Mouse (Mus musculus) limb, embryonic 10.5 days (tissue): ENCODE data around the gene Tcf25. TPM values are rescaled to one million over a fixed set of nuclear protein-coding genes. Genes with fewer than 3 reads are reported as not detected.
"Not testable (repeated sequence)": the region's sequence is repeated elsewhere in the genome, so short reads cannot be mapped to it uniquely, and the experiment has no call there.

Experiments used
- DNase-seq: peaks from one replicate; pipeline ENCODE4 v3.0.0-alpha.2; 2017; ENCODE audit warnings: low spot score
- H3K27ac ChIP-seq: fragments of 300-500 bp; sonication (generic); 2 replicates; pipeline ENCODE4 v1.5.1; 2016; ENCODE audit warnings: mild to moderate bottlenecking
- H3K27me3 ChIP-seq: fragments of 300-500 bp; sonication (generic); 2 replicates; pipeline ENCODE4 v1.6.1; 2016; ENCODE audit warnings: low read depth, mild to moderate bottlenecking; ENCODE audit not compliant: poor library complexity, severe bottlenecking
- H3K36me3 ChIP-seq: fragments of 300-500 bp; sonication (generic); 2 replicates; pipeline ENCODE4 v1.6.1; 2016; ENCODE audit warnings: mild to moderate bottlenecking, moderate library complexity
- H3K4me1 ChIP-seq: fragments of 300-500 bp; sonication (generic); 2 replicates; pipeline ENCODE4 v1.6.1; 2016
- H3K4me3 ChIP-seq: fragments of 300-500 bp; sonication (generic); 2 replicates; pipeline ENCODE4 v1.5.1; 2016; ENCODE audit warnings: mild to moderate bottlenecking, moderate library complexity
- H3K9me3 ChIP-seq: fragments of 300-500 bp; sonication (generic); replicated peaks from 2 replicates; pipeline ENCODE4 v1.6.1; 2016; ENCODE audit warnings: mild to moderate bottlenecking
- WGBS: fragments of 180-500 bp; shearing (Covaris S2); methylation state at CpG from one replicate; pipeline ENCODE4 v1.1.7; 2016; 5-methylcytosine and 5-hydroxymethylcytosine counted together
- polyA plus RNA-seq: library from polyadenylated mRNA; unstranded; fragments of >200 nt; fragmentation: Nextera tagmentation; extraction: Ambion mirVana; gene quantifications from 2 replicates; pipeline ENCODE4 v1.2.1, GENCODE M21; 2016

Gene Tcf25
- polyA plus RNA-seq, 1 experiment from 2014 or later: 138 TPM

DNA sequence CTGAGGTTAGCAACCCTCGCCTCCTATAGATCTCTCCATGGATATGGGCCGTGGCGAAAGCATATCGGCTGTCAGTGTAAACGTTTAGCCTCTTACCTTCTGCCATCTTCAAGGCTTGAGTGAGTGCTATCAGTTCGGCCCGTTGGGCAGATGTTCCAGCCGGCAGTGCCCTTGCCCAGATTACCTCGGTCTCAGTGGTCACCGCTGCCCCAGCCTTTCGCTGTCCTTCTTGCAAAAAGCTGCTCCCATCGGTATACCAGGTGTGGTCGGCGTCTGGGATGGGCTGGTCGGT, 56.1 kb downstream of the Tcf25 start:
- not testable (repeated sequence) for H3K27me3 ChIP-seq, H3K36me3 ChIP-seq, H3K4me3 ChIP-seq, DNase-seq, H3K4me1 ChIP-seq, H3K27ac ChIP-seq
- 96% methylated on average over 15 of the region's 15 CpGs for WGBS
- peaks cover 42% of the 10 kb centered on the region for H3K9me3 ChIP-seq

DNA sequence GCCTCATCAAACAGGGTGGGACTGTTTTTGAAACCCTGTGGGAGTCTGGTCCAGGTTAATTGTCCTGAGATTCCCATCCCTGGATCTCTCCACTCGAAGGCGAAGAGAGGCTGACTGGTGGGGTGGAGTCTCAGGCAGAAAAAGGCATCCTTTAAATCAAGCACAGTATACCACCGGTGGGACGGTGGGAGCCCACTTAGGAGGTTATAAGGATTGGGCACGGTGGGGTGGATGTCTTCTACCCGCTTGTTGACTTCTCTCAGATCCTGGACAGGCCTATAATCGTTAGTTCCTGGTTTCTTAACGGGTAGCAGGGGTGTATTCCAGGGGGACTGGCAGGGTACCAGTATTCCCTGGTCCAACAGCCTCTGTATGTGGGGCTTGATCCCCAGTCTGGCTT, 57.4 kb downstream of the Tcf25 start:
- not testable (repeated sequence) for H3K27ac ChIP-seq, DNase-seq, H3K36me3 ChIP-seq, H3K4me3 ChIP-seq, H3K4me1 ChIP-seq, H3K27me3 ChIP-seq
- WGBS: 90% methylated on average over 8 of the region's 8 CpGs
- H3K9me3 ChIP-seq: peaks cover 42% of the 10 kb centered on the region

DNA sequence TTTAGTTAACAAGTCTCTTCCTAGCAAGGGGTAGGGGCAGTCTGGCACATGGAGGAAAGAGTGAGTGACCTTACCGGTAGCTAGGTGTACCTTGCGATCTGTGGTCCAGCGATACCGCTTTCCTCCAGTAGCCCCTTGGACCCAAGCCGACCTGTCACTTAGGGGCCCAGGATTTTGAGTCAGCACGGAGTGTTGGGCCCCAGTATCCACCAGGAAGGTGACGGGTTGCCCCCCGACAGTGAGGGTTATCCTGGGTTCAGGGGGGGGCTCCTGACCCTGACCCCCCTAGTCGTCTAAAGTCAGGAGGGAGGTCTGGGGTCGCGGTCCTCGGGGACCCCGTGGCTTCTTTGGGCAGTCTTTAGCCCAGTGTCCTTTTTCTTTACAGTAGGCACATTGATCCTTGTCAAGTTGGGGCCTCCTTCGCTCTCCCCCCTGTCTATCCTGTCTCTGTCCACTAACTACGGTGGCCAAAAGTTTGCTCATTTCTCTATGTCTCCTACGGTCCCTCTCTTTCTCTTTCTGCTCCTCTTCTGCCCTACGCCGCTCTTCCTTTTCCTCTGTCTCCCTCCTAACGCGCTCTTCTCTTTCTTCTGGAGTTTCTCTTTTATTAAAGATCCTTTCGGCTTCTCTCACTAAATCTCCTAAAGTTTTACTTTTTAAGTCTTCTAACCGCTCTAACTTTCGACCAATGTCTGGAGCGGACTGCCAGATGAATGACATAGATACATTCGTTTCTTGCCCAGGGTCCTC, 58.2 kb downstream of the Tcf25 start:
- Histone ChIP-seq H3K36me3 (no peaks in the 10 kb centered on the region), H3K9me3 (peaks cover 42% of the 10 kb centered on the region)
- 97% methylated on average over 25 of the region's 25 CpGs for WGBS

DNA sequence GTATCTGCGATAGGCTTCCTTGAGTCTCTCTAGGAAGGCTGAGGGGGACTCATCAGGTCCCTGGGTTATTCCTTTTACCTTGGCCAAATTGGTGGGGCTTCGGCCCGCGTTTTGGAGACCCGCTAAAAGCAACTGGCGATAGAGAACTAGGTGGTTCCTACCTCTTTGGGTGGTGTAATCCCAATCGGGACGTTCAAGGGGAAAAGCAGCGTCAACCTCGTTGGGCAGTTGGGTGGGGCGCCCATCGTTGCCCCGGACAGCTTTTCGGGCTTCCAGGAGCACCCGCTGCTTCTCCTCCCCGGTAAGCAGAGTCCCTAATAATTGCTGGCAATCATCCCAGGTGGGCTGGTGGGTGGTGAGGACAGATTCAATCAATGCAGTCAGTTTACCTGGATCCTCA, 58.8 kb downstream of the Tcf25 start:
- H3K27me3 ChIP-seq: no peaks in the 10 kb centered on the region
- no peak overlapping the region for H3K4me3 ChIP-seq
- no peaks in the 10 kb centered on the region for H3K4me1 ChIP-seq
- WGBS: 95% methylated on average over 16 of the region's 16 CpGs
- no peak for DNase-seq
- peaks cover 36% of the 10 kb centered on the region for H3K9me3 ChIP-seq
- no peak overlapping the region for H3K27ac ChIP-seq
- H3K36me3 ChIP-seq: no peaks in the 10 kb centered on the region

More for the DNA sequence above, 58.2 kb downstream of the Tcf25 start:
- Histone ChIP-seq H3K4me1 (no peaks in the 10 kb centered on the region), H3K27me3 (no peaks in the 10 kb centered on the region), H3K4me3 (no peak overlapping the region), H3K27ac (no peak overlapping the region)
- DNase-seq: no peak

DNA sequence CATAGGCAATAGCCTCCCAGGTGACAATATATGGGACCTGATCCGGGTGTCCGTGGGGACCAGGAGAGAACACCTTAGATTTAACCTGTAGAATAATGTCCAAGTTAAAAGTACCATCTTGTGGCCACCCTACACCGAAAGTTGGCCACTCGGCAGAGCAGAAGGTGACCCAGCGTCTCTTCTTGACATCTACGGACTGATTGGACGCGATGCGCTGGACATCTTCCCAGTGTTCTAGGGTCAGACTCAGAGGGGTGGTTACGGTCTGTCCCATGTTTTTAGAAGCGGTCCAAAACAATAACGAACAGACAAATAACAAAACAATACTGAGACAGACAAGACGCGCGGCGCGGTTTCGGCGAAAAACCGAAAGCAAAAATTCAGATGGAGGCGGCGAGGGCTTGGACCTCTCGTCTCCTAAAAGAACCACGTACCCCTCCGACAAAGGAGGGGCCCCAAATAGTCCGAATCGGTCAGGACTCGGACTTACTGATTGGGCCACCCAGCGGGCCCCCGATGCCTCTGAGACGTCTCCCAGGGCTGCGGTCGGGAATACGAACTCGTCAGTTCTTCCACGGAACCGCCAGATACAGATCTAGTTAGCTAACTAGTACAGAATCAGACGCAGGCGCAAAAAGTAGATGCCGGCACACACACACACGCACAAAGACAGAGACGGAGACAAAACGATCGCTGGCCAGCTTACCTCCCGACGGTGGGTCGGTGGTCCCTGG, 59.9 kb downstream of the Tcf25 start:
- H3K27me3 ChIP-seq, DNase-seq, H3K4me1 ChIP-seq, H3K27ac ChIP-seq, H3K4me3 ChIP-seq, H3K36me3 ChIP-seq: not testable (repeated sequence)
- peaks cover 26% of the 10 kb centered on the region for H3K9me3 ChIP-seq
- 97% methylated on average over 47 of the region's 47 CpGs for WGBS

DNA sequence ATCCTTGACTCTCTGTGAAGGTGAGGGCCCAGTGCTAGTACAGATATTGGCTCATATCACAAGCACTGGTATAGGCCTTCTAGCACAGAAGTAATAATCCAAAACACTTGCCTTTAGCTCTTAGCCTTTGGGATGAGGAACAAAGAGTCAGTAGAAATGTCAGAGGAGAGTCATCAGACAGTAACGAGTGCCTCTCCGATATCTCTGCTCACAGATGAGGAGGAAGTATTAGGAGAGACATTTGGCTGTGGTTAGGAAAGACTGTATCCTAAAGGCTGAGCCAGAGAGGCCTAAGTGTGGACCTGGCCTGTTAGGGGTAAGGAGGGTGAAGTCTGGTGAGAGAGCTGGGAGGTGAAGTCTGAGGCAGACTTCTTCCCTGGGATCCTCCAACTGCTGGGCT, 68.2 kb downstream of the Tcf25 start:
- DNase-seq: no peak
- 96% methylated on average over 2 of the region's 2 CpGs for WGBS
- H3K9me3 ChIP-seq: no peaks in the 10 kb centered on the region
- no peak overlapping the region for H3K27ac ChIP-seq
- H3K27me3 ChIP-seq: no peaks in the 10 kb centered on the region
- peaks cover 14% of the 10 kb centered on the region for H3K36me3 ChIP-seq
- peaks cover 13% of the 10 kb centered on the region for H3K4me1 ChIP-seq
- H3K4me3 ChIP-seq: no peak overlapping the region

DNA sequence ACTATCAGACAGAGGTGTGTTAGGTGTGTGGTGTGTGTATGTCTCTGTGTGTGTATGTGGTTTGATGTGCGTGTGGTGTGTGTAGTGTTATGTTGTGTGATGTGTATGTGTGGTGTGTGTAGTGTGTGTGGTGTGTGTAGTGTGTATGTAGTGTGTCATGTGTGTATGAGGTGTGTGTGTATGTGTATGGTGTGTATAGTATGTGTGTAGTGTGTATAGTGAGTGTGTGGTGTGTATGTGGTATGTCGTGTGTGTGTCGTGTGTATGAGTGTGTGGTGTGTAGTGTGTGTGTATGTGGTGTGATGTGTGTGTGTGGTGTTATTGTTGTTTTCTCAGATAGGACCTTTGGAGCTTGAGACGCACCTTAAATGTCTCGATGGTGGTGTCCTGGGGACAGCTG, 68.8 kb downstream of the Tcf25 start:
- Histone ChIP-seq H3K36me3 (peaks cover 19% of the 10 kb centered on the region), H3K9me3 (no peaks in the 10 kb centered on the region), H3K4me1 (peaks cover 13% of the 10 kb centered on the region), H3K27me3 (no peaks in the 10 kb centered on the region), H3K4me3 (peak overlapping the region; percentile 76), H3K27ac (peak overlapping the region; percentile 96; the same call in 1 of the 2 replicates)
- 78% methylated on average over 5 of the region's 5 CpGs for WGBS
- no peak for DNase-seq

DNA sequence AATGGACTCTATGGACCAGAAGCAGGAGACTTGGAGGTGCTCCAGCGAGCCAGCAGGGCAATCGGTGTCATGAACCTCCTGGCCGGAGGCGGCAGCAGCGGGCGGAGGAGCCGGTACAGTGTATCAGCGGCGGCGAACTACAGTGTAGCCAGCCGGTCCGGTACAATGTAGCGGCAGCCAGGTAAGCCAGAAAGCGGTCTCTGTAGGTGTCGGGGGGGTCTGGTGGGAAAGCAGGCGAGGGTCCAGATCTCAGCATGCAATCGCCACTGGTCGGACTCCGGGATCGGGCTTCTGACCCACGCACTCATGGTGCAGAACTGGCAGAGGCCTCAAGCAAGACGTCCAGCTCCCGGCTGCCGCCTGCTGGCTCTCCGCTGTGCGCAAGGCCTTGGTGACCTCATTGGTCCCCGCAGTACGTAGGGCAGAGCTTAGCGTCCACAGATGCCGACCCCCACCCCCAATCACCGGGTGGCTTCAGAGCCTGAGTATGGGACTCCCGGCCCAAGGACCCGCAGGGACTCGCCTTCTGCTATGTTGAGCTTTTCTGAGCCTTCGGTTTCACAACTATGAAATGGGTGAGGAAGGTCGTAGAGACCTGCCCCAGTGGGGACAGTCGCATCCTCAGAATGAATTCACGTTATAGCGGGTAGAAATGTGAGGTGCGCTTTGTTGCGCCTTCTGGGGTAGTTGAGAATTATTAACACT, 69.5 kb downstream of the Tcf25 start:
- DNase-seq: peak; percentile 93
- Histone ChIP-seq H3K9me3 (no peaks in the 10 kb centered on the region), H3K27me3 (no peaks in the 10 kb centered on the region), H3K36me3 (peaks cover 23% of the 10 kb centered on the region), H3K27ac (peak overlapping the region; percentile 96), H3K4me1 (peaks cover 13% of the 10 kb centered on the region), H3K4me3 (peak overlapping the region; percentile 76)
- 1% methylated on average over 41 of the region's 41 CpGs for WGBS

DNA sequence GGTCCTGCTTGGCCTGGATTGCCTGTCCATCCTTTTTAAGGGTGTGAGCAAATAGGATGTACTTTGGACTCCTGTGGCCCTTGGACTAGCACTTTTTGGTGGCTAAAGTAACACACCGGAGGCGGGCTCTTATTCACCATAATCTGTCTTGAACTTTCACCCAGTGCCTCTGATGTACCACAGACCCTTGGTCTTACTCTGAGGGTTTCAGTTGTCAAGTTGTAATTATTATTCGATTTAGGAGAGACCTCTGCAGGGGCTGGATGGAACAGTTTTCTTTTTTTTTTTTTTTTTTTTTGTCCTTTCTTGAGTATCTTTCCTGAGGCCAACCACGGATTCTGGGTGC, 70.0 kb downstream of the Tcf25 start:
- DNase-seq: no peak
- H3K9me3 ChIP-seq: no peaks in the 10 kb centered on the region
- H3K4me3 ChIP-seq: peak overlapping the region; percentile 76
- peaks cover 27% of the 10 kb centered on the region for H3K36me3 ChIP-seq
- WGBS: 40% methylated on average over 4 of the region's 4 CpGs
- H3K4me1 ChIP-seq: peaks cover 13% of the 10 kb centered on the region
- H3K27ac ChIP-seq: peak overlapping the region; percentile 96
- H3K27me3 ChIP-seq: no peaks in the 10 kb centered on the region

DNA sequence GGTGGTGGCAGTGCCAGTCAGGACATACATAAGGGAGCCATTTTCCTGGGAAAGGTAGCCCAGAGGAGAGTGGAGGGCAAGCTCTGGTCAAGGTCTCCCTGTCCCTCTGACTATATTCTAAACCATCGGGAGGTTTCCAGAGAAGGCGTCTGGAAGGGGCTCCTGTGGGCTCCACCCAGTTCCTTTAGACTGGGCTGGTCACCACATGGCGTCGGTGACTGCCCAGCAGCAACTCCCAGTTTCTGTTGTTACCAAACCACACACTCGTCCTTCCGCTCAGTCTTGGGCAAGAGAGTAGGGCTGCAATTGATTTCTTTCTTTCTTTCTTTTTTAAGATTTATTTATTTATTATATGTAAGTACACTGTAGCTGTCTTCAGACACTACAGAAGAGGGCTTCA, 70.6 kb downstream of the Tcf25 start:
- no peak overlapping the region for H3K27ac ChIP-seq

DNA sequence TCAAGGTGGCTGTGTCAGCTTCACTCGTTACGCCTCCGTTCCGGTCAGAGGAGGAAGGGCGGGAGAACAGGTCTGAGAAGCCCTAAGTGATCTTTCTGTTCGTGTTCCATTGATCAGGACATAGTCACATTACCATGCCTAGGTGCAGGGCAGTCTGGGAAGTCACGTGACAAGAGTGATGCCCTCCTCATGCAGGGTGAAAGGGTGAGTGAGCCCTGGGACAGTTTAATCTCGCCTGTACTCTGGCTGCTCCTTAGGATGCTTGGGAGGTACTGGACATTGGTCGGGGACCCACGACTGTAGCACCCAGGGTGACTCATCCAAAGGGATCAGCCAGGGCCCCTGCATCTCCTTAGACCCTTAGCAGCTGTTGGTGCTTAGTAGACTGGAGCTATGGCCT, 72.4 kb downstream of the Tcf25 start:
- H3K4me3 ChIP-seq: no peak overlapping the region
- no peak overlapping the region for H3K27ac ChIP-seq
- DNase-seq: no peak
- H3K9me3 ChIP-seq: no peaks in the 10 kb centered on the region
- WGBS: 87% methylated on average over 10 of the region's 10 CpGs
- H3K27me3 ChIP-seq: no peaks in the 10 kb centered on the region
- H3K36me3 ChIP-seq: peaks cover 43% of the 10 kb centered on the region
- H3K4me1 ChIP-seq: peaks cover 13% of the 10 kb centered on the region

More for the DNA sequence above, 70.6 kb downstream of the Tcf25 start:
- Histone ChIP-seq H3K27me3 (no peaks in the 10 kb centered on the region), H3K4me3 (peak overlapping the region; percentile 76; the same call in 1 of the 2 replicates), H3K4me1 (peaks cover 13% of the 10 kb centered on the region), H3K36me3 (peaks cover 30% of the 10 kb centered on the region), H3K9me3 (no peaks in the 10 kb centered on the region)
- WGBS: 91% methylated on average over 6 of the region's 6 CpGs
- no peak for DNase-seq

DNA sequence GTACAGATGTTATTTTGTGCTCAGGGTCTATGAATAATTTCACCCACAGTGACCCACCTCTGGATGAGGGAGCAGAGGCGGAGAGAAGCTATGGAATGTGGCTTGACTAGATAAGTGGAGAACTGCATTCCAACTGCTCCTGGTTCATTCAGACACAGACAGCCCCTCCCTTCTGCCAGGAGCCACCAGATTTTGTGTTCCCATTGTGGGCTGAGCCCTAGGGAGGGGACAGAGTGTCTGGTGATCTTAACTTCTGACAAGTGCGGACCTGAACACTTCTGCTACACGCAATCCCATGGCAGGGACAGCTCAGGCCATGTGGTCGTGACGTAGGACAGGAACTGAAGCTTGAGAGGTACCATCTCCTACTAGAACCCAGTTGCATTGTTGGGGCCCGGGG, 73.2 kb downstream of the Tcf25 start:
- H3K4me1 ChIP-seq: peaks cover 13% of the 10 kb centered on the region
- DNase-seq: no peak
- peaks cover 51% of the 10 kb centered on the region for H3K36me3 ChIP-seq
- WGBS: 81% methylated on average over 6 of the region's 6 CpGs
- H3K27me3 ChIP-seq: no peaks in the 10 kb centered on the region
- H3K4me3 ChIP-seq: no peak overlapping the region
- no peaks in the 10 kb centered on the region for H3K9me3 ChIP-seq
- no peak overlapping the region for H3K27ac ChIP-seq

DNA sequence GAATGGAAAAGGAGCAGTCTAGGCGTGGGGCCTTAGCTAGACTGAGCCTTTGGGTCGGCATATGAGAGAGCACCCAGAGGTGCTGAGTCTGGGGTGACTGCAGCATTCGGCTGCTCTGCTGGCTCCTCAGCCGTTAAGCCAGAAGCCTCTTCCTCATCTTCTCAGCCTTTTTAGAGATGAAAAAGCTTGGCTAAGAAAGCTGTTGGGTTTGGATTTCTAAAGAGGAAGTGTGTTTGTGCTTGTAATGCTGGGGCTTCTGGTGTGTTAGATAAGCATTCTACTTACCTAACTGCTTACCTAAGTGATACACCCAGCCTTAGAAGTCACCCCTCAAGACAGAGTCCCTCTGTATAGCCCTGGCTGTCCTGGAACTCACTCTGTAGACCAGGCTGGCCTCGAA, 77.2 kb downstream of the Tcf25 start:
- no peak for DNase-seq
- Histone ChIP-seq H3K27me3 (no peaks in the 10 kb centered on the region), H3K9me3 (no peaks in the 10 kb centered on the region), H3K36me3 (peaks cover 84% of the 10 kb centered on the region), H3K4me1 (no peaks in the 10 kb centered on the region), H3K4me3 (no peak overlapping the region), H3K27ac (no peak overlapping the region)
- 92% methylated on average over 5 of the region's 5 CpGs for WGBS
